Mouse (Mus musculus) myocyte (in vitro differentiated cells): ENCODE data around the gene Aplp2.

ENCODE experiments used
- CEBPB ChIP-seq: IDR thresholded peaks from 2 replicates; pipeline ENCODE4 v1.6.1; 2011; ENCODE audit warnings: mild to moderate bottlenecking, moderate library complexity; ENCODE audit not compliant: poor library complexity, insufficient read depth, severe bottlenecking
- E2F4 ChIP-seq: IDR thresholded peaks from one replicate; pipeline ENCODE4 v1.6.1; 2011; ENCODE audit warnings: mild to moderate bottlenecking, control low read depth, moderate library complexity; ENCODE audit not compliant: insufficient read depth
- MAX ChIP-seq: IDR thresholded peaks from one replicate; pipeline ENCODE4 v1.6.1; 2011; ENCODE audit warnings: low read depth, mild to moderate bottlenecking, control low read depth
- MYOD1 ChIP-seq, 3 experiments: IDR thresholded peaks; one replicate each; pipeline ENCODE4 v1.6.1; 2011; ENCODE audit warnings: control low read depth in 2 of 3, low read depth in 2 of 3, mild to moderate bottlenecking in 2 of 3, moderate library complexity in 1 of 3; ENCODE audit not compliant: insufficient read length in 2 of 3, control insufficient read depth in 1 of 3
- MYOG ChIP-seq, 3 experiments: IDR thresholded peaks; one replicate each; pipeline ENCODE4 v1.6.1; 2011; ENCODE audit warnings: control low read depth in 2 of 3, low read depth in 2 of 3, mild to moderate bottlenecking in 2 of 3; ENCODE audit not compliant: insufficient read length in 2 of 3, control insufficient read depth in 1 of 3, insufficient read depth in 1 of 3
- POLR2A ChIP-seq: IDR thresholded peaks from one replicate; pipeline ENCODE4 v1.6.1; 2011; ENCODE audit warnings: low read depth, mild to moderate bottlenecking, control low read depth, moderate library complexity; ENCODE audit not compliant: insufficient read length
- POLR2AphosphoS2 ChIP-seq: IDR thresholded peaks from one replicate; pipeline ENCODE4 v1.6.1; 2011; ENCODE audit warnings: low read depth, control low read depth; ENCODE audit not compliant: insufficient read length
- SRF ChIP-seq: IDR thresholded peaks from one replicate; pipeline ENCODE4 v1.6.1; 2011; ENCODE audit warnings: low read depth; ENCODE audit not compliant: control insufficient read depth, insufficient read length
- TCF12 ChIP-seq: IDR thresholded peaks from one replicate; pipeline ENCODE4 v1.6.1; 2011; ENCODE audit warnings: mild to moderate bottlenecking, control low read depth; ENCODE audit not compliant: poor library complexity, insufficient read depth, severe bottlenecking
- TCF3 ChIP-seq: IDR thresholded peaks from one replicate; pipeline ENCODE4 v1.6.1; 2011; ENCODE audit warnings: low read depth, control low read depth; ENCODE audit not compliant: insufficient read length

GRCm38 (mm10) chr9:31119882-31120532, 91.6 kb downstream of the Aplp2 start:
- no peak for TF ChIP-seq SRF
- no peak for TF ChIP-seq MYOD1 (IDR thresholded peaks at IDR 0.05; ENCODE audit: control insufficient read depth in 1 of 3, insufficient read length in 2 of 3, low read depth in 2 of 3)
- TF ChIP-seq POLR2A, result no peak
- TF ChIP-seq POLR2AphosphoS2, result no peak
- no peak for TF ChIP-seq CEBPB
- no peak for TF ChIP-seq TCF12
- TF ChIP-seq MYOG (IDR thresholded peaks at IDR 0.05; ENCODE audit: control insufficient read depth in 1 of 3, insufficient read depth in 1 of 3, insufficient read length in 2 of 3, low read depth in 2 of 3), result no peak
- no peak for TF ChIP-seq E2F4
- TF ChIP-seq TCF3, result no peak
- TF ChIP-seq MAX, result no peak
